Mouse (Mus musculus) c-Kit-positive CD71-positive TER-119-positive erythroid progenitor cells, embryonic 14.5 days (primary cell): ENCODE measurements around the gene Stac3.
A peak's percentile ranks its signal among the peaks of the same experiment; 100 is the strongest.

Experiments used
- DNase-seq: peaks from one replicate; pipeline ENCODE4 v3.0.0-alpha.2; 2013; ENCODE audit warnings: low spot score

The Stac3 gene

DNA sequence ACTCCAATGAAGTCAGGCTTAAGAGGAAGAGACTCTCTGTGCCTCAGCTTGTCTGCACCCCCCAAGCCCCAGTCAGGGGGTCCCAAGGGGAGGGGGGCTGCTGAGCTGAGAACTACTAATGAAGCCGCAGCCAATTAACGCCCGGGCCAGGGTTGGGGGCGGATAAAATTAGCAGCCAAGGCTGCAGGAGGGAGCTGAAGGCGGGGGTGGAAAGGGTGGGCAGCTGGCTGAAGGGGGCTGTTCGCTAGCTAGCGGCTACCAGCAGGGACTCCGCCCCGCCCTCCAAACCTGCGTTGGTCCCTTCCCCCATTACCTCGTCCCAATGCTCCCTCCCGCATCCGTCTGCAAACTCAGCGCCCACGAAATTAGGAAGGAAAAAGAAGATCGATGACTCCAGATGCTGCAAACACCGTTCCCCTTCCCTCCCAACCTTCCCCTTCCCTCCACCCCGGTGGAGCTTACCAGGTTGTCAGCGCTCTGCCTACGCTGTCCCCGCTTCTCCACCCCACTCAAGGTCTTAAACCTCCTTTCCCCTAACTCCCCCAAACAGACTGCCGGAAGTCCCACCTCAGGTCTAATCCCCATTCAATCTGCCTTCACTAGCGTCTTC lies 23.3 kb downstream of the Stac3 start:
- DNase-seq, result no peak

DNA sequence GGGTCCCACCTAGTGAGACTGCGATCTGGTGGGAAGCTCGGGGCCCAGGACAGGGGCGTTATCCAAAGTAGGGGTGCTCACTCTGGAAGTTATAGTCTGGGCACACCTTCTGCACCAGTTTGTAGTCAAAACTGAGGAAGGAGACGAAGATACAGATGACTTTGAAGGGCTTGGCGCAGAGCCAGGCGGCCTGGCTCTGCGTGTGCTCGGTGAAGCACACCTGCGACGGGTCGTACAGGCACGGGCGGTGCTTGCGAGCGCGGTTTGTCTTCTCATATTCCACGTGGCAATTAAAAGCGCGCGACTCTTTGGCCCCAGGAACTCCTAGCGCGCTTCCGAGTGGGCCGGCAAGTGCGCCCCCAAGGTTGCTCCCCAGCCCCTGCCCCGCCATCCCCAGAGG lies 24.6 kb downstream of the Stac3 start:
- DNase-seq, result no peak

GRCm38 (mm10) chr10:127526681-127527080 lies 25.2 kb downstream of the Stac3 start:
- DNase-seq, result no peak

- no peak for DNase-seq
Observed at GRCm38 (mm10) chr10:127527481-127527880, 26.0 kb downstream of the Stac3 start.

DNA sequence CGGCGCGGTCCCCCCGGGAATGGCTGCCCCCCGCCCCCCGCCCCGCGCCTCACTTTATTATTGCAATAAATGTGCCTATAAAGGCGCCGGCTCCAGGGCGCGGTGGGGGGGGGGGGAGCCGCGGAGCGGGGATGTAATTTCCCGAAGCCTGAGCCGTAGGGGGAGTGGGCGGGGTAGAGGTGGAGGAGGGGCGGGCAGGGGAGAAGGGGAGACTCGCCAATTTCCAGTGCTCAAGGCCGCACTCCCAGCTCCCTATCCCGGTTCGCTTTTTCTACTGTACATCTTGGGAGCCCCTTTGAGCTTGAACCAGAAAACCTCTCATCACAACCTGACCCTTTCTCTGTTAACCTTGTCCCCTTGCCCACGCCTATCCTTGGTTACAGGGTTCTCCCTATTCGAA lies 29.5 kb downstream of the Stac3 start:
- DNase-seq, result no peak

DNA sequence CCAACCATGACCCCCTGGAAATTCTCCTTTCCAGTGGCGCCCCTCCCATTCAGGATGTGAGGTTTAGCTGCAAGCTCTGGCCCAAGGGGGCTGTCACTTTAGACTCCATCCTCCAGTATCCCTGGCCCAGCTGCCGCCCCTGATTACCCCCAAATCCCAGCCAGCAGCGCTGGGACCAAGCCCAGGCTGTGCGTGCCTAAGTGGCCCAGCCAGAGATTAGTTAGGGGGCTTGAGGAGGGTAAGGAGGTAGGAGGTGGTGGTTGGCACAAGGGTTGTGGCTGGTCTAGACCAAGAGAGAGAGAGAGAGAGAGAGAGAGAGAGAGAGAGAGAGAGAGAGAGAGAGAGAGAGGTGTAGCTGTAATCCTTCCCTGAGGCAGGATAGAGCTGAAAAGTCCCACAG lies 30.1 kb downstream of the Stac3 start:
- DNase-seq, result no peak

DNA sequence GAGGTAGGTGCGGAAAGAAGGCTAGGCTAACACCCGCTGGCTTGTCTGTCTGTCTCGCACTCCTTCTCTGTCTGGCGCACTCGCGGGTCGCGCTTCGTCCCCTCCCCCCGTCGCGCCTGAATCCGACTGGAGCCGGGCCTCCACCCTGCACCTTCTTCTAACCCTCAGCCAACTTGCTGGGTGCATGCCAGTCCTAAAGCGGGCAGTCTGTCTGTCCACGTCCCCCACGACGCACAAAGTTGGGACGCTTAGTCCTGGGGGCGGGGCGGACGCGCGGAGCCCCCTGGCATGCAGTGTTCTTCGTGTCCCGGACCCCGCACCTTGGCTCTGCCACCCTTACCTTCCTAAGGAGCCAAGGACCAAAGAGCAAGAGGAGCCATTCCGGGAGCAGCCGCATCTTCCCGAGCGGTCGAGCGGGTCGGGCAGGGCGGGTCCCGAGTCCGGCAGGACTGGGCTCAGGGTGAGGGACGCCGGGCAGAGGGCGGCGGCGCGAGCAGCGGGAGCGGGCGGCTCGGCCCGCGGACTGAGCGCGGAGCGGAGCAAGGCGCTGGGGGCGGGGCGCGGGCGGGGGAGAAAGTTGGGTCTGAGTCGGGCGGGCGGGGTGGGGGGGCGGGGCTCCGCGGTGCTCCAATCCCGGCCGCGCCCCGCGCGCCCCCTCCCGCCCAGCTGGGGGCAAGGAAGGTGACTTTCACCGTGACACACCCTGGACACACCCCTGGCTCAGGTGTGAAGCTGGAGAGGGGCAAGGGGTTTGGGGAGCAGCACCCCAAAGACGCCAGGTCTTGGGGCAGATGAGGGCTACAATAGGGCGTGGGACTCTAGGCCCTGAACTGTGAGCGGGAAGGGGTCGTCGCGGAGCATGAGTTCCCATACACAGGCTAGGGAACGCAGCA lies 32.8 kb downstream of the Stac3 start, which contains the start of gene Nxph4:
Gene Nxph4, minus strand, starts transcription at position 524 of the 893 bp plus-strand sequence.
- no peak for DNase-seq

DNA sequence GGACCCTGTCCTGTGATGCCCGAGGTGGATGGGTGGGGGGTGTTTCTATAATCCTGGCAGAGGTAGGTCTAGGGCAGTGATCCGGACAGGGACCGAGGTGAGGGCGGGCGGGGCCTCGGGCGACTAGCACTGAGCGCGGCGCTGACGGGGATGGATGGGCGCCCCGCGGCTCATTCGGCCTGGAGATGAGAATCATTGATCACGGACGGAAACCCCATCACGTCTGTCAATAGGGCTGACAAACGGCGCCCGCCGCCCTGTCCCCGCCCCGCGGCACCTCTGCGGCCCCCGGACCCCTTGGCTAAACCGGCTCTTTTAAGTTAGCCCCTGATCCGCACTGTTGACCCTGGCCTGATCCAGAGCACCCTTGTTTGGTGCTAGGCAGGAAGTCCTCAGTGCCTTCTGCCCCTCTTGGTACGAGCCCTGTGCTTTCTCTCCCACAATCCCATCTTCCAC lies 33.5 kb downstream of the Stac3 start:
- DNase-seq, result no peak

DNA sequence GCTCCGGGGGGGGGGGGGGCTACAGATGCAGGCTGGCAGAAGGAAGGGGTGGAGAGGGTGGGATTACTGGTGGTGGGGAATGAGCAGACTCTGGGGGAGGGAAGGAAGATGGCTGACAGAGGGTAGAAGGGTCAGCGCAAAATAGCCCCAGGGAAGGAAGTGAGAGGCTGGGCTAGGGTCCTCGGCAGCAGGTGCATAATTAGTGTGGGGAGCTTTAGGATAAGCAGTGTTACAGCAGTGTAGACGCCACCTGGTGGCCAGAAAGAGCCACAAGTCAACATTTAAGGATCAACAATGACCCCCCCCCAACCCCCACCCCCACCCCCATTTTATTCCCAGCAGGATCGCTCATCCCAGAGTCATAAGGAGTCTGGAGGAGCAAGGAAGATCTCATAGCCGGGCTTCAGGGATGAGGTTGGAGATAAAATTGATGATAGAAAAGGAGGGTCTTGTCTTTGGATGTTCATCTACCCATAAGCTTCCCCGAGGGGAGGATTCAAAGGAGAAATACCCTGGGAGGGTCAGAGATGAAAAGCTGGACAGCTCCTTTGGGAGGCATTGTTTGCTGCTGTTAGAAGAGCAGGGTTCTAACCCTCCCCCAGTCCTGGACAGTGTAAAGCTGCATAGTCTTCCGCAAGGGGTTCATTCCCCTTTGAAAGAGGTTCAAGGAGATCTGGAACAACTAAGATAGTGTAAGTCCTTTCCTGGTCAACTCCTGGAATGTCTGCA lies 35.3 kb downstream of the Stac3 start:
- no peak for DNase-seq

- DNase-seq, result peak; percentile 61
Observed at GRCm38 (mm10) chr10:127537854-127538583, 36.5 kb downstream of the Stac3 start.

- no peak for DNase-seq
Observed at GRCm38 (mm10) chr10:127541510-127541909, 40.0 kb downstream of the Stac3 start.

DNA sequence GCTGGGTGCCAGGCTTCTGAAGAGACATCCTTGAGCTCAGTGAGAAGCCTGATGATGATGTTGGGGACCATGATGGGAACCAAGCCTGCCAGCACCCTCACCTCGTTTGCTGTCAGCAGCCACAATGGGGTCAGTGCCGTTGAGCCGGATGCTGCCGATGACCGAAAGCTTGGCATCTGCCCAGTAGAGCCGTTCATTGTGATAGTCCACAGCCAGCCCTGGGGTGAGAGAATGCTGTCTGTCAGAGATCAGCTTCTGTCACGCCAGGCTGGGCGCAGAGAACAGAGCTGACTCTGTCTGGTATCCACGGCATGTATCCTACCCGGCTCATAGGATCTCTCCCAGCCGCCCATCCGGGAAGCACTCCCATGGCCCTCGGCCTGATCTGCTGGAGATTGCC lies 40.6 kb downstream of the Stac3 start:
- no peak for DNase-seq

DNA sequence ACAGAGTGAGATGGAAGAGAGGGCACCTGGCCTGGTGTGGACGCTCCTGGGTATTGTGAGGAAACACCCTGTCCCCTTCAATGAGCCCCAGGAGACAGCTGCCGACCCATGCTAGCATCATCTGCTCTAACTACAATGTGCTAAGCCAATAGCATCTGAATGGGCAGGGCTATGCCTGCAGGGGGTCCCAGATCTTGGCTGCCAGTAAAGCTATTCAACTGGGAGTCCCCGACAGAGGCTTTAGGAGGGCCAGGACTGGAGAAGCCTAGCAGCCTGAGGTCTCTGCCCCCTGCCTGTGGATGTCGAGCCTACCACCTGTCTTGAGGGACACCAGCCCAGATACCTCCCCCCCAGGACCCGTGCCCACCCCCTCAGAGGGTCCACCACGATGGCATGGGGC lies 41.2 kb downstream of the Stac3 start:
- DNase-seq, result no peak

DNA sequence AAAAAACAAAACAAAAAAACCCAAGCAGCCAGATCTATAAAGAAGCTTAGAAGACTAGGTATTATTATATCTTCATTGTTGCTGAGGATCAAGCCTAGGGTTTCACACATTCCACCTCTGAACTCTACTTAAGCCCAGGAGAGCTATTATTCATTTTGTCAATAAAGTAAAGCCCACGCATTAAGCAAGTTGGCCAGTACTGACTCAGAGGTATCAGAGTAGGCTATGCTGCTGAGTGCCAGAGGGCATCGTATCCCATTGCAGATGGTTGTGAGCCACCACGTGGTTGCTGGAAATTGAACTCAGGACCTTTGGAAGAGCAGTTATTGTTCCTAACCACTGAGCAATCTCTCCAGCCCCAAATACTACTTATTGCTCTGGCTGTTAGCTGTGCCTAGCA lies 42.4 kb downstream of the Stac3 start:
- no peak for DNase-seq

DNA sequence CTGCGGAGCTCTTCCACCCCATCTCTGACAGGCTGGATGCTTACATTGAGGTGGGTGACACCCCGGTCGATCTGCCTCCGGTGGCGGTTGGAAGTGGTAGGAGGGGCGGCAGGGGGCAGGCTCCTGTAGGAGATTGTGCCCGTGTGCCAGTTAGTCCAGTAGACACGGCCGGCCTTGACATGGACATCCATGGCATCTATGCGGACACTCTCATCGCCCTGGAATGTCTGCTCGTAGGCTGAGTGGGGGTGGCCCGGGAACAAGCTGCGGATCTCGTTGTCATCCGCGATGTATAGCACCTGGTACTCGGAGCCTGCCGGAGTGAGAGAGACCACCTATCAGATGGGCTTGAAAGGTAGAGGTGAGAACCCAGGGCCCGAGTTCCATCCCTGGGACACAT lies 42.9 kb downstream of the Stac3 start:
- no peak for DNase-seq

DNA sequence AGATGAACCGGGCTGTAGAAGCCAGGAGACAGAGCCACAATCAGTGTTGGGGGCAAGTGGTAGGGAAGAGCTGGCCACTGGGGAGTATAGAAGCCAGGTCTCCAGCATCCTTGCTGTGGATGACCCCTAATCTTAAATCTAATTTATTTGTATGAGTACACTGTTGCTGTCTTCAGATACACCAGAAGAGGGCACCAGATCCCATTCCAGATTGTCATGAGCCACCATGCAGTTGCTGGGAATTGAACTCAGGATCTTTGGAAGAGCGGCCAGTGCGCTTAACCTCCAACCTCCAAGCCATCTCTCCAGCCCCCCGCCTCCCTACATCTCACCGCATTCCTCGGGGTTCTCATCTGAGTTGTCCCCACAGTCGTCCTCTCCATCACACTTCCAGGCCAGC lies 45.0 kb downstream of the Stac3 start:
- DNase-seq, result no peak

- no peak for DNase-seq
Observed at GRCm38 (mm10) chr10:127548236-127548635, 46.8 kb downstream of the Stac3 start.

- no peak for DNase-seq
Observed at GRCm38 (mm10) chr10:127549892-127550291, 48.4 kb downstream of the Stac3 start.

- DNase-seq, result peak; percentile 30
Observed at GRCm38 (mm10) chr10:127555703-127556102, 54.2 kb downstream of the Stac3 start.

GRCm38 (mm10) chr10:127557397-127557796 lies 55.9 kb downstream of the Stac3 start:
- no peak for DNase-seq
